Mouse (Mus musculus) frontal cortex, postnatal 25 days (tissue): ENCODE results near the gene Olfr699.
"Not testable (repeated sequence)": the region's sequence is repeated elsewhere in the genome, so short reads cannot be mapped to it uniquely, and the experiment has no call there.

Source experiments
- DNase-seq, 2 experiments: peaks; one replicate each; pipeline ENCODE4 v3.0.0; 2022; ENCODE audit warnings: low spot score in 2 of 2

Olfr699 gene

GRCm38 (mm10) chr7:106793098-106793497 lies at the start of gene Olfr699:
Gene Olfr699, minus strand, starts transcription at chr7:106793198.
- DNase-seq, result no peak

GRCm38 (mm10) chr7:106833793-106834192 lies 40.8 kb upstream of the Olfr699 start, which contains the start of gene Olfr702:
Gene Olfr702, minus strand, starts transcription at chr7:106833893.
- no peak for DNase-seq

GRCm38 (mm10) chr7:106818414-106818813 lies 25.4 kb upstream of the Olfr699 start:
- DNase-seq, result no peak

GRCm38 (mm10) chr7:106815775-106816174 lies 22.8 kb upstream of the Olfr699 start:
- no peak for DNase-seq

GRCm38 (mm10) chr7:106813829-106814228 lies 20.8 kb upstream of the Olfr699 start, which contains the start of gene Olfr701:
Gene Olfr701, plus strand, starts transcription at chr7:106814129.
- DNase-seq, result no peak

GRCm38 (mm10) chr7:106808734-106809133 lies 15.7 kb upstream of the Olfr699 start, which contains the start of gene Olfr700:
Gene Olfr700, minus strand, starts transcription at chr7:106808834.
- no peak for DNase-seq

- DNase-seq, result no peak
These were observed 4.7 kb downstream of the Olfr699 start for GRCm38 (mm10) chr7:106788330-106788729.

GRCm38 (mm10) chr7:106761008-106761407 lies 32.0 kb downstream of the Olfr699 start:
- DNase-seq, result not testable (repeated sequence)

- no peak for DNase-seq
These were observed 34.2 kb downstream of the Olfr699 start for GRCm38 (mm10) chr7:106758800-106759199.

GRCm38 (mm10) chr7:106755297-106755696 lies 37.7 kb downstream of the Olfr699 start, which contains the start of gene Olfr698:
Gene Olfr698, minus strand, starts transcription at chr7:106755397.
- no peak for DNase-seq

GRCm38 (mm10) chr7:106745811-106746210 lies 47.2 kb downstream of the Olfr699 start:
- DNase-seq, result no peak

GRCm38 (mm10) chr7:106742343-106742742 lies 50.7 kb downstream of the Olfr699 start, which contains the start of gene Olfr697:
Gene Olfr697, minus strand, starts transcription at chr7:106742443.
- no peak for DNase-seq
